Mouse (Mus musculus) layer of hippocampus, postnatal 36 days (tissue): ENCODE data around the gene Slc25a43. TPM values are rescaled to one million over a fixed set of nuclear protein-coding genes. Genes with fewer than 3 reads are reported as not detected.
A peak's percentile ranks its signal among the peaks of the same experiment; 100 is the strongest.
"Not testable (repeated sequence)": the region's sequence is repeated elsewhere in the genome, so short reads cannot be mapped to it uniquely, and the experiment has no call there.

Experiments
- DNase-seq, 2 experiments: peaks; one replicate each; pipeline ENCODE4 v3.0.0; 2022
- total RNA-seq, 2 experiments: library from RNA; stranded (reverse); gene quantifications; 2 replicates each; pipeline ENCODE4 v1.2.3; 2021

The Slc25a43 gene
- total RNA-seq, 2 experiments from 2014 or later = 0.52 TPM; not detected in 1

DNA sequence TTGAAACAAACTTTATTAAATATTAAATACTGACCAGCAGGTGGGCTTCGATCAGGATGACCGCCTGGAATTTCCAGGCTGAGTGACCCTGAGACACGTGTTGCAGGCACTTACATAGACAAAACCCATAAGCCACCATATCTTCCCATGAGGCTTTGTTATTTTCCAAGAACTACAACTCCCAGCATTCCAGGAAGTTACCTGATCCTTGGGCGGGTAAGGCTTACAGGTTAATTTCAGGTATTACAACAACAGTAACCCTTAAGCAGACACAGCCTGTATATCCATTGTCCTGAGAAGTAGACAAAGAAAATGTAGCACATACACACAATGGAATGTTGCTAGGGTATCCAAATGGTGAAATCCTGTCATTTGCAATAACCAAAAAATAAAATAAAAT lies 45.9 kb downstream of the Slc25a43 start:
- no peak for DNase-seq

DNA sequence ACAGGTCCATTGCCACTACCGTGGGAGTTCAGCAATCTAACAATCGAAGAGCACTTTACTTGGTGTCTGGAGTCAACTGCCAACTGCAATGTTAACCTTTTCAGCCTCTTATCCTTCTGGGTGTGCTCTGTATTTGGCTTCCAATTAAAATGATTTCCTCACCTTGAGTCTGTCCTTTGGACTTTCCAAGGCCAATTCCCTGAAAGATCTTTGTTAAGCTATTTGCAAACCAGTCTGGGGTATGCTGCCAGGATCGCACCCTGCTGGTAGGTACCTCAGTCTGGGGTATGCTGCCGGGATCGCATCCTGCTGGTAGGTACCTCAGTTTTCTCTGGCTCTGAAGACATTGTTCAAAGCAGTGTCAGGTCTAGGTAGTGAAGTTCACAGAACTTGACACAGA lies 51.1 kb downstream of the Slc25a43 start:
- no peak for DNase-seq

- DNase-seq = peak; percentile 75 to 80
Observed at GRCm38 (mm10) chrX:36795424-36796162, 52.1 kb downstream of the Slc25a43 start, which contains the start of gene Slc25a5. Gene Slc25a5, plus strand, starts transcription at chrX:36795651.

DNA sequence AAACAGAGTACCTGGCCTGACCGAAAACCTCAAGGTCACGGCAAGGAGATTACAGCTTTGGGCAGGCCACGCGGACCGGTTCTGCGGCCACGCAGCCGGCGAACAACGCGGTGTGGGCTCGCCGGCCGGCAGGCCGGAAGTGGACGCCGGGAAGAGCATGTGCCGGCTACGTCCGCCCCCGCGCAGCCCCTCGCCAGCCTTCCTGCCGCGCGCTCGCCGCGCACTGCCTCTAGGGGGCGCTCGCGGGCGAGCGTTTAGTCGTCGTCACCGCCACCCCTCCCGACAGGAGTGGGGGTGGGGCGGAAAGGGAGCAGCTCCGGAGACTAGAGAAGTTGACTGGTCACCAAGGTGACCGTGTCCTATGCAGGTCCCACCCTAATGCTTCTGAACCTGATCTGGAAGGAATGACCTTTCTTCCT lies 52.7 kb downstream of the Slc25a43 start:
- DNase-seq = peak; percentile 80

DNA sequence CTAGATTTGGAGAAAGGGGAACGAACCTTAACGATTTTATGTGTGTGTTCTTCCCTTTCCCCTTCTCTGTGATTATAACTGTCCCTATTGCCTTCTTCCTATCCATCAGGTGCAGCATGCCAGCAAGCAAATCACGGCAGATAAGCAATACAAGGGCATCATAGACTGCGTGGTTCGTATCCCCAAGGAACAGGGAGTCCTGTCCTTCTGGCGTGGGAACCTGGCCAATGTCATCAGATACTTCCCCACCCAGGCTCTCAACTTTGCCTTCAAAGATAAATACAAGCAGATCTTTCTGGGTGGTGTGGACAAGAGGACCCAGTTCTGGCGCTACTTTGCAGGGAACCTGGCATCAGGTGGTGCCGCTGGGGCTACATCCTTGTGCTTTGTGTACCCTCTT lies 53.3 kb downstream of the Slc25a43 start:
- not testable (repeated sequence) for DNase-seq

DNA sequence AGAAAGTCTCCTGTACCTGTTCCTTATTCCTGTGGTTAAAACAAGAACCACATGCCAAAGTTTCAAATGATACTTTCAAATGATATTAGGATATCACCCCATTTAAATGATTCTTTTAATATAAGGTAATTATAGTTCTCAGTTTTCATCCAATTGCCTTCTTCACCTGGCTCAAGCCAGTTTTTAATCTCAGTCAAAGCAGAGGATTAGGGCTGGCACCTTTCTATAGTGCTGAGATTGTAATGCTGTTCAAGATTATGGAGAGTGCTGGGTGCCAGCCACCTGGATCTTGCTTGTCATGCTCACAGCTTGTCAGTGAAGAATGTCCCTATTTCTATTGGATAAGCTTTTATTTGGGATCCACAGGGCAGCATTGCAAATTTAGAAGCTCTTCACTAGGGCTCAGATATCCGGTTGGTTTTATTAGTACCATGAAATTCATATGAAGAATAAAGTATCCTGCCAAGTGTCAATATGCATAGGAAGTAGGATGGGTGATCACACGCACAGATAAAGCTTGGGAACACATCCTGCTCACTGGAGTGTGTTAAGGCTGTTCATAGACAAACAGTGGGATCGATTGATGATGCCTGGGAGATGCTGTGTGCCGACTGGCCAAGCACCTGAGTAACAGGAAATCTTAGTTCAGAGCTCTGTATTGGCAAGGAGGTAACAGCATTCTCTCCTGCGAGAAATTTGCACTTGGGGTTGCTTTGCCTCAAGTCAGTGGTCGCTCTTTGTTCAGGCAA lies 55.8 kb downstream of the Slc25a43 start:
- no peak for DNase-seq

- DNase-seq = no peak
Observed at GRCm38 (mm10) chrX:36803189-36803588, 59.7 kb downstream of the Slc25a43 start.

DNA sequence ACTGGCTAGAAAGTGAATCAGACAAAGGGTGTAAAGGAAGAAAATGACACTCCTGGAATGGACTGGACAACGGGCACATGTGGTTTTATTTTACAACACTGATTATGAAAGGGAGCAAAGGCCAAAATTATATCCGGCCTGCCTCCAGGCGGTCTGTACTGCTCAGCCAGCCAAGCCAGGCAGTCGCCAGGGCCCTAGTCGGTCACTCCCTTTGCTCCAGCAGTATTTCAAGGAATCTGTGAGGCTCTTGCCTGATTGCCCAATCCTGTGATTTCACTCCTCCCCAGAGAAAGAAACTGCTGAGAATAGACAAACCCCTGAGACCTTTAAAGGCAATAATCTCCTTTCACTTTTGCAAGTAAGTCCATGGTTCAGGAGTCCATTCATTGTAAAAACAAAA lies 60.7 kb downstream of the Slc25a43 start:
- DNase-seq = no peak

DNA sequence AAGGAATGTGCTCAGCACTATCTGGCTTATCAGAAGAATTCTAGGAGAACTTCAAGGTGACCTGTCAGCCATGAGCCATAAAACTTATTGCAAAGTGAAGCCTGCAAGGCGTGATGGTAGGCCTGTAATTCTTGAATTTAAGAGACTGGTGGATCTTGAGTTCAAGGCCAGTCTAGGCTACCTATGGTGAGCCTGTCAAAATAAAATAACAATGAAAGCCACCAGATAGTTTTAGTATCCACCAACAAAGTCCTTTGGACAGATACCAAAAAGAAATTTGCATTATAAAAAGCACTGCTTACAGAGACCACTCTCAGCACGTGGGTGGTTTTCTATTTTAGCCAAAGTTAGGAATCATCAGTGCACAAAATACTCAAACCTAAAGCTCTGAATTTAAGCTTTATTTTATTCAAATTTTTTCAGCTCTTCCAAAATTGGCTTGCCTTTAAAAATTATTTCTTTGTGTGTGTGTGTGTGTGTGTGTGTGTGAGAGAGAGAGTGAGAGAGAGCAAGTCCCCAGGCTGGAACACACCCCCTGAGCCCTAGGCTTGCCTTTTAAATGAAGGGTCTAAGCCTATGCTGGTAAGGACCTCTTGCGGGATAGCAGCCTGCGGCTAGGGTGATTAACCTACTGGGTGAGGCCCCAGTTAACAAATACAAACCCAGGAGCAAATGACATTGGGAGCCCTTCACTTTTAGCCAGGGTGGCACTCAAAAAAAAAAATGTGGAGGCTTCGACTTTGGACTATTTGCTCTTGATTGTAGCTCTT lies 62.2 kb downstream of the Slc25a43 start:
- DNase-seq = no peak

GRCm38 (mm10) chrX:36807360-36808317 lies 64.2 kb downstream of the Slc25a43 start:
- peak; percentile 85 to 86 for DNase-seq

- DNase-seq = no peak
Observed at GRCm38 (mm10) chrX:36808318-36808683, 64.8 kb downstream of the Slc25a43 start.

GRCm38 (mm10) chrX:36811377-36811776 lies 67.9 kb downstream of the Slc25a43 start:
- DNase-seq = no peak

GRCm38 (mm10) chrX:36814161-36814836 lies 70.8 kb downstream of the Slc25a43 start:
- no peak for DNase-seq

GRCm38 (mm10) chrX:36815022-36815421 lies 71.6 kb downstream of the Slc25a43 start:
- no peak for DNase-seq

DNA sequence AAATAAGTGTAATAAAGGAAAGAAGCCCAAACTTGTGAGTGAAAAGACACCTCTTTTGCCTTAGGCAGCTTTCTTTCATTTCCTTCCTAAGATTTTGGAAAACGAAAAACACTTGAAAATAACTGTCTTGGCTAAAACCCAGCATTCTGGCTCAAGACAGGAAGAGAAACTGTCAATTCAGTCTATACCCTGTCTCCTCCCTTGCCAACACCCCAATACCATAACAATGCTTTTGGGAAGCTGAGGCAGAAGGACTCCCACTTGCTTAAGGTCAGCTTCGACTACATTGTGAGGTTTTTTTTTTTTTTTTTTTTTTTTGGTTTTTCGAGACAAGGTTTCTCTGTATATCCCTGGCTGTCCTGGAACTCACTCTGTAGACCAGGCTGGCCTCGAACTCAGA lies 72.0 kb downstream of the Slc25a43 start:
- DNase-seq = no peak

GRCm38 (mm10) chrX:36816368-36816899 lies 73.0 kb downstream of the Slc25a43 start:
- DNase-seq = no peak

GRCm38 (mm10) chrX:36816953-36817441 lies 73.5 kb downstream of the Slc25a43 start:
- DNase-seq = no peak

DNA sequence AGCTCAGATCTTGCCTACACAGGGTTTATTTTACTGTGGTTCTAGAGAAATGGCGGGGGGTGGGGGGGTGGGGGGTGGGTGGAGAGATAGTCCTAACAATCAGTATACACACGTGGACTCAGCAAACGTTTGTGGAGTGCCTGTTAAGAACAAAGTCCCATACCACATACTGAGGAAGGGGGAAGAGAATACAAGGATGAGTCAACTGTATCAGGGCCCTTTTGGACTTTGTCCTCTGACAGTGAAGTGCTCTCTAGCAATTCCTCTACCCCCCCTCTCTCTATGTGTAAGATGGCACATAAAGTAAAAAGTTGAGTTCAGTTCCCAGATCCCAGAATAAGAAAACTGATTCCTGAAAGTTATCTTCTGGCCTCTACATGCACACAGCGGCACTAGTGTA lies 76.1 kb downstream of the Slc25a43 start:
- DNase-seq = no peak

DNA sequence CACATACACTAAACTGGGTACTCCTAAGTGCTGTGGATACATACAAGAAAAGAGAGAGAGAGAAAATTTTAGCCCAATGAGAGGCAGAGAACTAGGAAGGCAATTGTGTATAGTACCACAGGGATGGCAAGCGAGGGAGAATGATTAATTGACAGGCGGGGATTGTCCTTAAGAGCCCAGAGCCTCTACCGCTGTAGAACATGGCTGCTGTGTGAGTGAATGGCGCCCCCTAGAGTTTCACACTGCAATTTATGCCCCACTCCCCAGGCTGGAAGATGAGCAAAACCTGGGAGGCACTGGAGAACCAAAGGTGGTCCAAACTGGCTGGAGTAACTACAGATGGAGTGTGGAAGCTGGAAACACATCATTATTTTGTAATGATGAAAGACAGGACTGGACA lies 76.7 kb downstream of the Slc25a43 start:
- peak; percentile 13 to 21 for DNase-seq

- DNase-seq = no peak
Observed at GRCm38 (mm10) chrX:36823932-36824711, 80.7 kb downstream of the Slc25a43 start.
